Mouse (Mus musculus) midbrain, postnatal 0 days (tissue): ENCODE measurements around the gene Shf. TPM values are rescaled to one million over a fixed set of nuclear protein-coding genes. Genes with fewer than 3 reads are reported as not detected.
A peak's percentile ranks its signal among the peaks of the same experiment; 100 is the strongest.

Experiments used
- ATAC-seq: fragments of 200-750 bp; cut with Nextera tagmentation; 2 replicates; pipeline ENCODE4 v1.8.0; 2017; ENCODE audit warnings: moderate number of reproducible peaks, mild to moderate bottlenecking, moderate TSS enrichment, moderate library complexity; ENCODE audit not compliant: low FRiP score
- DNase-seq: peaks from one replicate; pipeline ENCODE4 v3.0.0-alpha.2; 2015; ENCODE audit warnings: low spot score
- H3K27ac ChIP-seq: fragments of 300-500 bp; sonication (generic); 2 replicates; pipeline ENCODE4 v1.5.1; 2014; ENCODE audit warnings: low read depth, mild to moderate bottlenecking, low read length, mixed read lengths
- H3K27me3 ChIP-seq: fragments of 300-500 bp; sonication (generic); 2 replicates; pipeline ENCODE4 v1.6.1; 2014; ENCODE audit warnings: low read length, control low read depth, mixed read lengths; ENCODE audit not compliant: insufficient read depth
- H3K36me3 ChIP-seq: fragments of 300-500 bp; sonication (generic); 2 replicates; pipeline ENCODE4 v1.6.1; 2014; ENCODE audit warnings: low read length, control low read depth, mixed read lengths; ENCODE audit not compliant: insufficient read depth
- H3K4me1 ChIP-seq: fragments of 300-500 bp; sonication (generic); 2 replicates; pipeline ENCODE4 v1.6.1; 2014; ENCODE audit warnings: mild to moderate bottlenecking, control low read depth, antibody characterized with exemption, low read length, mixed read lengths; ENCODE audit not compliant: insufficient read depth
- H3K4me2 ChIP-seq: fragments of 300-500 bp; sonication (generic); 2 replicates; pipeline ENCODE4 v1.6.1; 2014; ENCODE audit warnings: low read depth, mild to moderate bottlenecking, low read length, mixed read lengths; ENCODE audit not compliant: poor library complexity, severe bottlenecking
- H3K4me3 ChIP-seq: fragments of 300-500 bp; sonication (generic); 2 replicates; pipeline ENCODE4 v1.5.1; 2014; ENCODE audit warnings: low read depth, mild to moderate bottlenecking, low read length, moderate library complexity
- H3K9ac ChIP-seq: fragments of 300-500 bp; sonication (generic); replicated peaks from 2 replicates; pipeline ENCODE4 v1.6.1; 2014; ENCODE audit warnings: mild to moderate bottlenecking, low read length, moderate library complexity, mixed read lengths; ENCODE audit not compliant: poor library complexity, severe bottlenecking
- H3K9me3 ChIP-seq: fragments of 300-500 bp; sonication (generic); 2 replicates; pipeline ENCODE4 v1.6.1; 2016; ENCODE audit warnings: low read length, control low read depth
- CTCF ChIP-seq: IDR thresholded peaks from 2 replicates; pipeline ENCODE4 v1.5.1; 2016; ENCODE audit warnings: antibody characterized with exemption, mild to moderate bottlenecking
- WGBS: fragments of 180-500 bp; shearing (Covaris S2); extraction: QIAGEN DNeasy Blood & Tissue Kit; methylation state at CpG from one replicate; pipeline ENCODE4 v1.1.7; 2014; 5-methylcytosine and 5-hydroxymethylcytosine counted together
- polyA plus RNA-seq: library from polyadenylated mRNA; unstranded; fragments of >200 nt; fragmentation: Nextera tagmentation; extraction: Ambion mirVana; gene quantifications from 2 replicates; pipeline ENCODE4 v1.2.1, GENCODE M21; 2015
- total RNA-seq: library from RNA; depleted of rRNA; stranded (reverse); fragments of >200 nt; gene quantifications from 2 replicates; pipeline ENCODE4 v1.2.3, GENCODE M21; 2014

The Shf gene
- total and polyA plus RNA-seq, 2 experiments from 2014 or later: 9.2 to 138 TPM

GRCm38 (mm10) chr2:122353765-122354164 lies 15.2 kb downstream of the Shf start:
- Histone ChIP-seq H3K36me3 (peaks cover 25% of the 10 kb centered on the region), H3K4me1 (peaks cover 13% of the 10 kb centered on the region), H3K4me3 (no peak overlapping the region), H3K9me3 (no peaks in the 10 kb centered on the region), H3K9ac (0 out of 2 replicates have a peak overlapping the region, but pooled peaks have one; percentile 13), H3K27me3 (no peaks in the 10 kb centered on the region), H3K4me2 (no peak overlapping the region), H3K27ac (no peak overlapping the region)
- ATAC-seq (no peak), DNase-seq (no peak)
- WGBS: 93% methylated on average over 8 of the region's 8 CpGs
- no peak for TF ChIP-seq CTCF

- Histone ChIP-seq H3K4me3 (no peak overlapping the region), H3K4me2 (no peak overlapping the region), H3K27me3 (no peaks in the 10 kb centered on the region), H3K27ac (no peak overlapping the region; the same call in 1 of the 2 replicates), H3K36me3 (peaks cover 25% of the 10 kb centered on the region), H3K9ac (no peak overlapping the region), H3K4me1 (peaks cover 17% of the 10 kb centered on the region), H3K9me3 (no peaks in the 10 kb centered on the region)
- ATAC-seq (no peak), DNase-seq (no peak)
- TF ChIP-seq CTCF: no peak
- WGBS: 80% methylated on average over 6 of the region's 6 CpGs
These were observed 16.0 kb downstream of the Shf start for GRCm38 (mm10) chr2:122352992-122353391.

GRCm38 (mm10) chr2:122351931-122352329 lies 17.0 kb downstream of the Shf start:
- 21% methylated on average over 4 of the region's 4 CpGs for WGBS
- H3K4me2 ChIP-seq: no peak overlapping the region
- H3K4me1 ChIP-seq: peaks cover 20% of the 10 kb centered on the region

GRCm38 (mm10) chr2:122351156-122351930 lies 17.6 kb downstream of the Shf start:
- Histone ChIP-seq H3K9me3 (no peaks in the 10 kb centered on the region), H3K9ac (no peak overlapping the region), H3K27ac (peak overlapping the region; percentile 69), H3K4me3 (no peak overlapping the region), H3K4me2 (no peak overlapping the region), H3K27me3 (no peaks in the 10 kb centered on the region), H3K4me1 (peaks cover 20% of the 10 kb centered on the region), H3K36me3 (peaks cover 13% of the 10 kb centered on the region)
- TF ChIP-seq CTCF: no peak
- ATAC-seq: no peak
- WGBS: 53% methylated on average over 5 of the region's 5 CpGs
- peak; percentile 42 for DNase-seq

More at GRCm38 (mm10) chr2:122351931-122352329, 17.0 kb downstream of the Shf start:
- H3K36me3 ChIP-seq: peaks cover 18% of the 10 kb centered on the region
- H3K27ac ChIP-seq: peak overlapping the region; percentile 69
- H3K27me3 ChIP-seq: no peaks in the 10 kb centered on the region
- TF ChIP-seq CTCF: no peak
- ATAC-seq (no peak), DNase-seq (peak; percentile 90)
- no peak overlapping the region for H3K9ac ChIP-seq
- H3K4me3 ChIP-seq: no peak overlapping the region
- no peaks in the 10 kb centered on the region for H3K9me3 ChIP-seq

GRCm38 (mm10) chr2:122349136-122349785 lies 19.7 kb downstream of the Shf start:
- 6% methylated on average over 14 of the region's 14 CpGs for WGBS

More at GRCm38 (mm10) chr2:122349136-122349785, 19.7 kb downstream of the Shf start:
- Histone ChIP-seq H3K36me3 (no peaks in the 10 kb centered on the region; the same call in 1 of the 2 replicates), H3K4me1 (peaks cover 20% of the 10 kb centered on the region), H3K4me2 (peak overlapping the region; percentile 74), H3K27me3 (no peaks in the 10 kb centered on the region), H3K4me3 (peak overlapping the region; percentile 49), H3K9me3 (no peaks in the 10 kb centered on the region), H3K27ac (peak overlapping the region; percentile 98), H3K9ac (peak overlapping the region; percentile 88)
- ATAC-seq (peak; percentile 53), DNase-seq (no peak)
- no peak for TF ChIP-seq CTCF
